Mouse (Mus musculus) CH12.LX (cell line): ENCODE data around the gene Abtb2. TPM values are rescaled to one million over a fixed set of nuclear protein-coding genes. Genes with fewer than 3 reads are reported as not detected.

Experiments
- DNase-seq: peaks from one replicate; pipeline ENCODE4 v3.0.0-alpha.2; 2013; ENCODE audit errors: extremely low read depth
- H3K27ac ChIP-seq: 2 replicates; pipeline ENCODE4 v1.5.1; 2012; ENCODE audit warnings: low read depth, mild to moderate bottlenecking, control low read depth, moderate library complexity; ENCODE audit not compliant: insufficient read depth
- H3K27me3 ChIP-seq: replicated peaks from 2 replicates; pipeline ENCODE3; 2012; ENCODE audit warnings: inconsistent platforms
- H3K36me3 ChIP-seq, 2 experiments: replicated peaks in 1 of 2; 2 replicates each; pipeline versions ENCODE3 to v1.6.1; 2012; ENCODE audit warnings: inconsistent platforms in 1 of 2, low read length in 1 of 2, mild to moderate bottlenecking in 1 of 2, mixed read lengths in 1 of 2, moderate library complexity in 1 of 2; ENCODE audit not compliant: control insufficient read depth in 1 of 2, insufficient read depth in 1 of 2
- H3K4me1 ChIP-seq, 2 experiments: 2 replicates each; pipeline ENCODE4 v1.6.1; 2012; ENCODE audit warnings: inconsistent platforms in 1 of 2, moderate library complexity in 1 of 2; ENCODE audit not compliant: insufficient read depth in 2 of 2, control insufficient read depth in 1 of 2
- H3K4me2 ChIP-seq: 2 replicates; pipeline ENCODE4 v1.6.1; 2012; ENCODE audit warnings: low read depth, mild to moderate bottlenecking, control low read depth; ENCODE audit not compliant: poor library complexity, insufficient read depth, severe bottlenecking
- H3K4me3 ChIP-seq, 3 experiments: fragments of 150-350 bp in 1 of 3; sonication (generic) in 1 of 3; replicated peaks in 1 of 3; 2 replicates each; pipeline versions ENCODE3 to v1.5.1; 2011 to 2012; ENCODE audit warnings: low read depth in 2 of 3, low read length in 2 of 3, mild to moderate bottlenecking in 2 of 3, moderate library complexity in 2 of 3, control low read depth in 1 of 3, improper control_type of control experiment in 1 of 3, inconsistent platforms in 1 of 3, mixed read lengths in 1 of 3; ENCODE audit not compliant: poor library complexity in 1 of 3
- H3K79me2 ChIP-seq: replicated peaks from 2 replicates; pipeline ENCODE4 v1.6.1; 2012; ENCODE audit warnings: mild to moderate bottlenecking, moderate library complexity; ENCODE audit not compliant: control insufficient read depth, poor library complexity, insufficient read depth, severe bottlenecking; ENCODE audit errors: extremely low read depth
- H3K9ac ChIP-seq: 2 replicates; pipeline ENCODE4 v1.6.1; 2012; ENCODE audit warnings: low read depth, mild to moderate bottlenecking, control low read depth, moderate library complexity; ENCODE audit not compliant: insufficient read depth
- H3K9me3 ChIP-seq: replicated peaks from 2 replicates; pipeline ENCODE3; 2012; ENCODE audit warnings: low read length, inconsistent platforms, mixed read lengths
- CHD2 ChIP-seq: IDR thresholded peaks from 2 replicates; pipeline ENCODE4 v1.6.1; 2011; ENCODE audit warnings: low read length, improper control_type of control experiment
- E2F4 ChIP-seq: IDR thresholded peaks from 2 replicates; pipeline ENCODE4 v1.6.1; 2011; ENCODE audit warnings: low read depth, low read length, improper control_type of control experiment; ENCODE audit not compliant: insufficient replicate concordance
- ELF1 ChIP-seq: IDR thresholded peaks from 2 replicates; pipeline ENCODE4 v1.6.1; 2014; ENCODE audit warnings: low read depth, mild to moderate bottlenecking, inconsistent platforms, low read length, improper control_type of control experiment
- ETS1 ChIP-seq: conservative IDR thresholded peaks from 2 replicates; pipeline ENCODE4 v1.6.1; 2012; ENCODE audit warnings: low read depth, mild to moderate bottlenecking, inconsistent platforms, low read length, improper control_type of control experiment, moderate library complexity
- GABPA ChIP-seq: IDR thresholded peaks from 2 replicates; pipeline ENCODE4 v1.6.1; 2012; ENCODE audit warnings: low read depth, low read length, improper control_type of control experiment, inconsistent platforms; ENCODE audit not compliant: insufficient replicate concordance
- HCFC1 ChIP-seq: IDR thresholded peaks from 2 replicates; pipeline ENCODE4 v1.6.1; 2012; ENCODE audit warnings: low read depth, mild to moderate bottlenecking, inconsistent platforms, low read length, improper control_type of control experiment
- IRF4 ChIP-seq: IDR thresholded peaks from 2 replicates; pipeline ENCODE4 v1.6.1; 2014; ENCODE audit warnings: low read depth, mild to moderate bottlenecking, inconsistent platforms, low read length, improper control_type of control experiment
- JUN ChIP-seq: IDR thresholded peaks from 2 replicates; pipeline ENCODE4 v1.6.1; 2011; ENCODE audit warnings: low read depth, mild to moderate bottlenecking, low read length, improper control_type of control experiment, moderate library complexity; ENCODE audit not compliant: insufficient read depth
- JUND ChIP-seq: conservative IDR thresholded peaks from 2 replicates; pipeline ENCODE4 v1.6.1; 2011; ENCODE audit warnings: low read depth, low read length, improper control_type of control experiment
- KAT2A ChIP-seq: IDR thresholded peaks from 2 replicates; pipeline ENCODE4 v1.6.1; 2012; ENCODE audit warnings: low read length, improper control_type of control experiment, inconsistent platforms; ENCODE audit not compliant: insufficient replicate concordance
- MAFK ChIP-seq: IDR thresholded peaks from 2 replicates; pipeline ENCODE4 v1.6.1; 2011; ENCODE audit warnings: low read length, improper control_type of control experiment; ENCODE audit not compliant: insufficient replicate concordance
- MAX ChIP-seq: IDR thresholded peaks from 2 replicates; pipeline ENCODE4 v1.6.1; 2011; ENCODE audit warnings: low read length, improper control_type of control experiment
- MAZ ChIP-seq: IDR thresholded peaks from 2 replicates; pipeline ENCODE4 v1.6.1; 2012; ENCODE audit warnings: low read depth, mild to moderate bottlenecking, inconsistent platforms, low read length, improper control_type of control experiment, moderate library complexity
- MXI1 ChIP-seq: IDR thresholded peaks from 2 replicates; pipeline ENCODE4 v1.6.1; 2011; ENCODE audit warnings: mild to moderate bottlenecking, low read depth, low read length, improper control_type of control experiment
- MYC ChIP-seq: IDR thresholded peaks from 2 replicates; pipeline ENCODE4 v1.6.1; 2011; ENCODE audit warnings: low read depth, mild to moderate bottlenecking, improper control_type of control experiment, low read length
- NELFE ChIP-seq: IDR thresholded peaks from 2 replicates; pipeline ENCODE4 v1.6.1; 2011; ENCODE audit warnings: low read depth, low read length, improper control_type of control experiment
- NRF1 ChIP-seq: IDR thresholded peaks from 2 replicates; pipeline ENCODE4 v1.6.1; 2014; ENCODE audit warnings: low read depth, mild to moderate bottlenecking, inconsistent platforms, low read length, improper control_type of control experiment, moderate library complexity
- SIN3A ChIP-seq: IDR thresholded peaks from 2 replicates; pipeline ENCODE4 v1.6.1; 2012; ENCODE audit warnings: low read length, improper control_type of control experiment, inconsistent platforms
- SMC3 ChIP-seq: IDR thresholded peaks from 2 replicates; pipeline ENCODE4 v1.6.1; 2011; ENCODE audit warnings: low read depth, low read length, improper control_type of control experiment
- TCF12 ChIP-seq: IDR thresholded peaks from 2 replicates; pipeline ENCODE4 v1.6.1; 2014; ENCODE audit warnings: low read depth, mild to moderate bottlenecking, inconsistent platforms, low read length, improper control_type of control experiment
- USF2 ChIP-seq: conservative IDR thresholded peaks from 2 replicates; pipeline ENCODE4 v1.6.1; 2011; ENCODE audit warnings: low read depth, low read length, improper control_type of control experiment
- ZC3H11A ChIP-seq: IDR thresholded peaks from 2 replicates; pipeline ENCODE4 v1.6.1; 2012; ENCODE audit warnings: low read depth, mild to moderate bottlenecking, inconsistent platforms, low read length, improper control_type of control experiment
- ZMIZ1 ChIP-seq: IDR thresholded peaks from 2 replicates; pipeline ENCODE4 v1.6.1; 2012; ENCODE audit warnings: low read depth, mild to moderate bottlenecking, inconsistent platforms, low read length, improper control_type of control experiment
- ZNF384 ChIP-seq: IDR thresholded peaks from 2 replicates; pipeline ENCODE4 v1.6.1; 2012; ENCODE audit warnings: low read depth, low read length, improper control_type of control experiment, inconsistent platforms
- dilution Hi-C: fragments of 300-500 bp; cut with MboI; formaldehyde crosslinking; loops from 2 replicates; pipeline ENCODE4 v1.14.3; 2020; ENCODE audit warnings: low sequenced_read_pairs; ENCODE audit not compliant: extremely low pct_unique_long_range_greater_than_20kb, extremely low pct_ligation_motif_present
- in situ Hi-C: fragments of 300-500 bp; cut with MboI; formaldehyde crosslinking; loops from 3 replicates; pipeline ENCODE4 v1.14.3; 2019; ENCODE audit warnings: low sequenced_read_pairs, low pct_ligation_motif_present, low pct_unique_long_range_greater_than_20kb, mixed read lengths
- polyA plus RNA-seq: library from polyadenylated mRNA; unstranded; fragments of >175 nt; gene quantifications from 2 replicates; pipeline ENCODE4 v1.2.1, GENCODE M21; 2012; ENCODE audit warnings: low read depth; ENCODE audit not compliant: insufficient read length
- total RNA-seq, 2 experiments: library from RNA; depleted of rRNA; stranded (reverse); fragments of 300-350 nt in 1 of 2; fragments of >200 nt in 1 of 2; gene quantifications; 2 replicates each; pipeline ENCODE4 v1.2.3; 2012 to 2014

The Abtb2 gene
- total and polyA plus RNA-seq, 3 experiments = 2.9 to 7.7 (median 3.8) TPM

DNA sequence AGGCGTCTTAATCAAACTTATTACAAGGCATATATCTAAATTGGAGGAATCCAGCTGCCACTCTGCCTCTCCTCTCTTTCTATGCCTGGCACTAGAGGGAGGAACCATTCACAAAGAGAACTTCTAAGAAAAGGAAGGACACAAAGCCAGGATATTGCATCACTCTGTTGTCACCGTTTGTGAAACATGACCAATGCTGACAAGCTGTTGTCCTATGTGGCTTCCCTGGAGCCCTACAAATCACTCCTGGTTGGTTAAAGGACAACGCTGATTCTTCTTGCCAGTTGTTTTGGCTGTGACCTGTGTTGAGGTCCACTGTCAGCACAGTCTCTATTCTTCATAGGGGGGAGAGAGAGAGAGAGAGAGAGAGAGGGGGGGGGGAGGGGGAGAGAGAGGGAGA is 17.2 kb downstream of the Abtb2 start:
- Histone ChIP-seq H3K9me3 (no peaks in the 10 kb centered on the region), H3K9ac (peak overlapping the region; percentile 9), H3K4me1 (peaks cover 10 to 25% of the 10 kb centered on the region in 2 experiments), H3K27ac (no peak overlapping the region), H3K36me3 (no peaks in the 10 kb centered on the region), H3K4me3 (no peak overlapping the region), H3K4me2 (no peak overlapping the region; the same call in 1 of the 2 replicates), H3K27me3 (no peaks in the 10 kb centered on the region), H3K79me2 (0 out of 2 replicates have a peak, but pooled peaks cover under 1% of the 10 kb centered on the region)
- TF ChIP-seq MAZ (peak; percentile 55; the same call in 1 of the 2 replicates), CHD2 (no peak), HCFC1 (0 out of 2 replicates have a peak, but pooled peaks have one; percentile 21), ETS1 (peak; percentile 32; the same call in 1 of the 2 replicates), TCF12 (peak; percentile 22; the same call in 1 of the 2 replicates), MAX (0 out of 2 replicates have a peak, but pooled peaks have one; percentile 16), MXI1 (peak; percentile 36; the same call in 1 of the 2 replicates), SIN3A (no peak), MYC (peak; percentile 58; the same call in 1 of the 2 replicates)
- in situ Hi-C loops (no loop called here), dilution Hi-C loops (no loop called here)
- peak; percentile 46 for DNase-seq

DNA sequence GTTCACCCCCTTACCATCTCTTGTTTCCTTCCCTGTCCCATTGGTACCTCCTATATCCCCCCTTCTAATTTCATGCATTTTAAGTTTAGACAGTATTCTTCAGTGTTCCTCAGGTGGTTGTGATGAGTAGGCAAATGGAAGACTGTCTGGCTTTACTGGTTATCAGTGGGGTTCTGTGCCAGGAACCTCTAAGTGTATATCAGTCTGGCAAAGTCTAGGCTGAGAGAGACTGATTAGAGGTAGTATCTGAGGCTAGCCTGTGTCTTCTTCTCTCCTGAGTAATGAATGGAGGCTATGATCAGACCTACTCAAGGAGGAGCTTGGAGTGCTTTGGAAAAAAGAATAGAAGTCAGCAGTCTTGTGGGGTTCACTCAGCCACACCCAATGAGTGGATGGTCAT is 18.0 kb downstream of the Abtb2 start:
- in situ Hi-C loops = no loop called here
- Histone ChIP-seq H3K9ac (0 out of 2 replicates have a peak overlapping the region, but pooled peaks have one; percentile 15), H3K36me3 (no peaks in the 10 kb centered on the region), H3K9me3 (no peaks in the 10 kb centered on the region), H3K4me1 (peaks cover 10 to 25% of the 10 kb centered on the region in 2 experiments), H3K4me2 (no peak overlapping the region), H3K27ac (no peak overlapping the region), H3K4me3 (no peak overlapping the region), H3K27me3 (no peaks in the 10 kb centered on the region), H3K79me2 (no peaks in the 10 kb centered on the region)
- no peak for TF ChIP-seq E2F4
- no peak for TF ChIP-seq NRF1
- no peak for DNase-seq
- dilution Hi-C loops = no loop called here

DNA sequence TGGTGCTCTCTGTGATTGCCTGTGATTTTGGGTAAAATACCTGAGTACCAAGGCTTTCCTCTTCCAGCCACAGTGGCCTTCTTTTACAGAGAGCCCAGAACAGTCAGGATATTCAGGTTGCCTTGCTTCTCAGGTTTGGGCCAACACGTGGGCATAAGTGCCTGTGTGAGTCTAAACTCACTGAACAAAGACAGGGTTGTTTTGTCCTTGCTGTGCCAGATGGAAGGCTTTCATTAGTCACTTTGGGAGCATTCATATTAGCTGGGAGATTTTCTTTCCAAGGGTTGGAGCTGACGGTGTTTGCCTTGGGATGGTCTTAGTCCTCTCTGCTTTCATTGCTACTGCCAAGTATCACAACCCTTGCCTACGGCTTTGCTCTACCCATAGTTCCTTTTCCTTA is 20.3 kb downstream of the Abtb2 start:
- TF ChIP-seq E2F4 (no peak), MAFK (no peak), ETS1 (no peak), JUN (no peak), ELF1 (no peak), SMC3 (no peak), NRF1 (no peak), CHD2 (no peak), ZNF384 (no peak), NELFE (no peak), USF2 (no peak), ZMIZ1 (no peak), KAT2A (no peak), SIN3A (no peak), MXI1 (no peak), GABPA (no peak), JUND (no peak), ZC3H11A (no peak), IRF4 (no peak), MYC (no peak)
- Histone ChIP-seq H3K79me2 (no peaks in the 10 kb centered on the region), H3K27ac (no peak overlapping the region), H3K36me3 (no peaks in the 10 kb centered on the region), H3K27me3 (no peaks in the 10 kb centered on the region), H3K4me3 (no peak overlapping the region), H3K4me2 (no peak overlapping the region), H3K4me1 (peaks cover 10 to 43% of the 10 kb centered on the region in 2 experiments), H3K9ac (no peak overlapping the region), H3K9me3 (no peaks in the 10 kb centered on the region)
- dilution Hi-C loops = no loop called here
- in situ Hi-C loops = no loop called here
- DNase-seq = no peak
